Mouse (Mus musculus): ENCODE results near the gene Lmbr1. TPM values are rescaled to one million over a fixed set of nuclear protein-coding genes. Genes with fewer than 3 reads are reported as not detected.
A peak's percentile ranks its signal among the peaks of the same experiment; 100 is the strongest.

Lmbr1 gene
- polyA plus RNA-seq, 1 experiment from 2014 or later, result 46.2 TPM

DNA sequence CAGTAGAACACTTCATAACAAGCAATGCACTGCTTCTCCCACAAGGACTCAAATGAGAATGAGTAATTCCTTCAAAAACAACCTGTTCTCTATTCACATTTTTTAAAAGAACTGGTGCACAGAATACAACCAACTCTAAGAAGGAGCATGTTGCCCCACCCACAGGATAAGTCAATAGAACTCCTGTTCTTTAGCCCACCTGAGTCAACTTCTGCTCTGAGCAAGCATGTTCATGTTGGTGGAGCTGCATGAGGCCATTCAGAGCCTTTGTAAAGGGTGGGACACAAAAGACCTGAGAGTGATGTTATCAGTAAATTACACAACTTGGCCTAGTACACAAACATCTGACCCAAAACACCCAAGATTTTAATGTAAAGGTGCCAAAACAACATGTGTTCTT, 139.8 kb downstream of the Lmbr1 start:
- no peak for ATAC-seq
- Histone ChIP-seq H3K36me3 (ENCODE audit: control insufficient read depth, insufficient read depth, low read length) (no peaks in the 10 kb centered on the region), H3K4me3 (ENCODE audit: low read depth, low read length) (no peak overlapping the region), H3K4me2 (ENCODE audit: low read length) (no peak overlapping the region), H3K9me3 (replicated peaks; ENCODE audit: control insufficient read depth, low read length, poor library complexity, severe bottlenecking) (no peaks in the 10 kb centered on the region; the same call in 1 of the 2 replicates), H3K27ac (ENCODE audit: low read length) (no peak overlapping the region), H3K27me3 (ENCODE audit: control insufficient read depth, insufficient read depth, low read depth, low read length) (no peaks in the 10 kb centered on the region), H3K4me1 (ENCODE audit: control insufficient read depth, insufficient read depth, low read length) (no peaks in the 10 kb centered on the region), H3K9ac (ENCODE audit: low read depth, low read length) (no peak overlapping the region)

DNA sequence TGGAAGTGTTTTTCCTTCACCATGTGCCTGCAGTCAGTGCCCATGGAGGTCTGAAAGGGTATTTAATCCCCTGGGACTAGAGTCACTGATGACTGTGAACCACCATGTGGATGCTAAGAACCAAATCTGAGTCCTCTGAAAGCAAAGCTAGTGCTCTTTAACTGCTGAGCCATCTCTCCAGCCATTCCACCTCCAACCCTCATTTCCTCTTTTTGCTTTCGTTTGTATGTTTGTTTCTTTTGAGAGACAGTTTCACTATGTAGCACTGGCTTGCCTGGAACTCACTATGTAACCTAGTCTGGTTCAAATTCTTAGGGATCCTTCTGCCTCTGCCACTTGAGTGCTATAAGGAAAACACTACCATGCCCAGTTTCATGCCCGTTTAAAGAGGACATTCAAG, 147.7 kb downstream of the Lmbr1 start:
- no peaks in the 10 kb centered on the region for H3K9me3 ChIP-seq (replicated peaks; ENCODE audit: control insufficient read depth, low read length, poor library complexity, severe bottlenecking)
- H3K4me3 ChIP-seq (ENCODE audit: low read depth, low read length), result no peak overlapping the region
- no peak for ATAC-seq
- 75% methylated on average over 2 of the region's 2 CpGs for WGBS
- H3K27ac ChIP-seq (ENCODE audit: low read length), result no peak overlapping the region
- no peaks in the 10 kb centered on the region for H3K4me1 ChIP-seq (ENCODE audit: control insufficient read depth, insufficient read depth, low read length)
- no peak overlapping the region for H3K4me2 ChIP-seq (ENCODE audit: low read length)
- no peak overlapping the region for H3K9ac ChIP-seq (ENCODE audit: low read depth, low read length)
- no peaks in the 10 kb centered on the region for H3K27me3 ChIP-seq (ENCODE audit: control insufficient read depth, insufficient read depth, low read depth, low read length)
- H3K36me3 ChIP-seq (ENCODE audit: control insufficient read depth, insufficient read depth, low read length), result peaks cover 2% of the 10 kb centered on the region; the same call in 1 of the 2 replicates

DNA sequence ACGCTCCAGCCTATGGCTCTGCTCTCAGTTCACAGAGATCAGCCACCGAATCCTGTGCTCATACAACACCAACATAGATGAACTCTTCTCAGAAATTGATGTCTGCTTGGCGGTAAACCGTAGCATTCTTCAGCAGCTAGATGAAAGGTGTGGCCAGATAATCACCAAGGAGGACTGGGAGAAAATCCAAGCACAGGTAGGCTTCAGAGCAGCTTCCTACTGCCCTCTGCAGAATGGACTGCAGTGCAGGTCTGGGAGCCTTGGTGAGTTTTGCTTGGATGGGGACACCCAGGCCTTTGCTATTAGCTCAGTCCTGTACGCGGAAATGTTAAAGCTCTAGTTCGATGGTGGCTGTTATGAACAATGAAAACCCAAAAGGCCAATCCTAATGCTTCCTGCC, 154.1 kb downstream of the Lmbr1 start:
- ATAC-seq, result no peak
- 94% methylated on average over 7 of the region's 7 CpGs for WGBS
- no peak overlapping the region for H3K27ac ChIP-seq (ENCODE audit: low read length)

DNA sequence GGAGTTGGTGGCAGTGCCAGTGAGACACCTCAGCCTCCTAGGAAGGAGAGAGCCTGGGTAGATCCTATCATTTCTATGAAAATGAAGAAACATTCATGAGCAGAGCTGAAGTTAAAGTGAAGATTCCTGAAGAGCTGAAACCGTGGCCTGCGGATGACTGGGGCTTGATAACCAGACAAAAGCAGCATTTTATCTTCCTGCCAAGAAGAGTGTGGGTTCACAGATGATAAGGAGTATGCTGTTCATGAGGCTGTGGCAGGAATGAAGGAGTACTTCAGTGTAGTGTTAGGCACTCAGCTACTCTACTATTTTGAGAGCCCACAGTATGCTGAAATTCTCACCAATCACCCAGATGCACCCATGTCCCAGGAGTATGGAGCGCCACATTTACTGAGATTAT, 160.2 kb downstream of the Lmbr1 start:
- Histone ChIP-seq H3K4me2 (ENCODE audit: low read length) (no peak overlapping the region), H3K36me3 (ENCODE audit: control insufficient read depth, insufficient read depth, low read length) (no peaks in the 10 kb centered on the region), H3K4me1 (ENCODE audit: control insufficient read depth, insufficient read depth, low read length) (no peaks in the 10 kb centered on the region), H3K27ac (ENCODE audit: low read length) (no peak overlapping the region), H3K9me3 (replicated peaks; ENCODE audit: control insufficient read depth, low read length, poor library complexity, severe bottlenecking) (no peaks in the 10 kb centered on the region), H3K4me3 (ENCODE audit: low read depth, low read length) (no peak overlapping the region), H3K9ac (ENCODE audit: low read depth, low read length) (no peak overlapping the region), H3K27me3 (ENCODE audit: control insufficient read depth, insufficient read depth, low read depth, low read length) (no peaks in the 10 kb centered on the region)
- ATAC-seq, result no peak
- WGBS, result 92% methylated on average over 3 of the region's 3 CpGs

More for the DNA sequence above, 154.1 kb downstream of the Lmbr1 start:
- Histone ChIP-seq H3K4me1 (ENCODE audit: control insufficient read depth, insufficient read depth, low read length) (no peaks in the 10 kb centered on the region), H3K4me2 (ENCODE audit: low read length) (no peak overlapping the region), H3K4me3 (ENCODE audit: low read depth, low read length) (no peak overlapping the region), H3K9ac (ENCODE audit: low read depth, low read length) (no peak overlapping the region), H3K27me3 (ENCODE audit: control insufficient read depth, insufficient read depth, low read depth, low read length) (no peaks in the 10 kb centered on the region), H3K36me3 (ENCODE audit: control insufficient read depth, insufficient read depth, low read length) (no peaks in the 10 kb centered on the region), H3K9me3 (replicated peaks; ENCODE audit: control insufficient read depth, low read length, poor library complexity, severe bottlenecking) (no peaks in the 10 kb centered on the region)

DNA sequence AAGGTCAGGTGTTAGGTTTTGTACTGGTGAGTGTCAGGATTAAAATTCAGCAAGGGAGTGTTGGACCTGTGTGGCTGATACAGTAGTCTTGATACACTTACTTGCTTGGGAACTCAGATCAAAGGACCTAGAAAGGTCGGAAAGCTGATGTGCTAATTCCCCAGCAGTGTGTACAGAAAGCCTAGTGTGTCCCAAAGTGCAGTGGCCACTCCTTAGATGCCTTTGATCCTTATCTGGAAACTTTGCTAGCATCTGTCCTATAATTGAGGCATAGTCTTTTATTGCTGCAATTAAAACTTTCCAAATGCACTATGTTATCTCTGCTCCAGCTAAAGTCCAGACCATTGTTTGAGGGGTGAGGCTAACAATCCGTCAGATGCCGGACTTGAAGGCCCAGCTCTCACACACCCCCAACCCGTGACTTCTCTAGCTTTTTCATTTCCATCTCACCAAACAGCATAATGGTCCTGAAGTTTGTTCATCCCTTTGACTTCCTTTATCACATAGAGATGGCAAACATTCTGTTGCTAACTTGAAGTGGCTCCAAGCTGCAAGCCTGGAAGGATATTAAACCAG, 166.1 kb downstream of the Lmbr1 start:
- H3K27ac ChIP-seq (ENCODE audit: low read length), result no peak overlapping the region
- H3K9me3 ChIP-seq (replicated peaks; ENCODE audit: control insufficient read depth, low read length, poor library complexity, severe bottlenecking), result no peaks in the 10 kb centered on the region
- 62% methylated on average over 4 of the region's 4 CpGs for WGBS
- H3K27me3 ChIP-seq (ENCODE audit: control insufficient read depth, insufficient read depth, low read depth, low read length), result no peaks in the 10 kb centered on the region
- no peak for ATAC-seq
- H3K9ac ChIP-seq (ENCODE audit: low read depth, low read length), result no peak overlapping the region
- no peak overlapping the region for H3K4me2 ChIP-seq (ENCODE audit: low read length)
- H3K4me3 ChIP-seq (ENCODE audit: low read depth, low read length), result no peak overlapping the region
- H3K36me3 ChIP-seq (ENCODE audit: control insufficient read depth, insufficient read depth, low read length), result no peaks in the 10 kb centered on the region; the same call in 1 of the 2 replicates
- H3K4me1 ChIP-seq (ENCODE audit: control insufficient read depth, insufficient read depth, low read length), result no peaks in the 10 kb centered on the region

DNA sequence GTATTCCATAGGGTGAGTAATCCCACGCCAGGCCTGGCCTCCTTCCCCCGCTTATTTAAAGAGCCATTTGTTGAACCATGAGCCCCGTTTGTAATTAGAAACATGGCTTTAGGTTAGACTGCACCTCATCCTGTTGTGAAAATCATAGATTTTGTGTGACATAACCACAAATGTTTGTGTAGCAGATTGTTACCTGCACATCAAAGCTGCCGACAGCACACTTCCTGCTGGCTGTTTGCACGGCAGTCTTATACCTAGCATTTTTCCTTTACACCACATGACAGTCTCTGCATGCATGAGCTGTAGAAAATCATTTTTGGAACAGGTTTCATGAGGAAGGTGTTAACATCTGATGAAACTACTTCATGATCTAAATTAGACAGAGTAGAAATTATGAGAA, 172.5 kb downstream of the Lmbr1 start:
- Histone ChIP-seq H3K9ac (ENCODE audit: low read depth, low read length) (no peak overlapping the region), H3K4me1 (ENCODE audit: control insufficient read depth, insufficient read depth, low read length) (no peaks in the 10 kb centered on the region), H3K27ac (ENCODE audit: low read length) (no peak overlapping the region), H3K27me3 (ENCODE audit: control insufficient read depth, insufficient read depth, low read depth, low read length) (no peaks in the 10 kb centered on the region), H3K4me3 (ENCODE audit: low read depth, low read length) (no peak overlapping the region), H3K36me3 (ENCODE audit: control insufficient read depth, insufficient read depth, low read length) (peaks cover 4% of the 10 kb centered on the region; the same call in 1 of the 2 replicates), H3K9me3 (replicated peaks; ENCODE audit: control insufficient read depth, low read length, poor library complexity, severe bottlenecking) (no peaks in the 10 kb centered on the region), H3K4me2 (ENCODE audit: low read length) (no peak overlapping the region)
- 83% methylated on average over 5 of the region's 5 CpGs for WGBS
- no peak for ATAC-seq

DNA sequence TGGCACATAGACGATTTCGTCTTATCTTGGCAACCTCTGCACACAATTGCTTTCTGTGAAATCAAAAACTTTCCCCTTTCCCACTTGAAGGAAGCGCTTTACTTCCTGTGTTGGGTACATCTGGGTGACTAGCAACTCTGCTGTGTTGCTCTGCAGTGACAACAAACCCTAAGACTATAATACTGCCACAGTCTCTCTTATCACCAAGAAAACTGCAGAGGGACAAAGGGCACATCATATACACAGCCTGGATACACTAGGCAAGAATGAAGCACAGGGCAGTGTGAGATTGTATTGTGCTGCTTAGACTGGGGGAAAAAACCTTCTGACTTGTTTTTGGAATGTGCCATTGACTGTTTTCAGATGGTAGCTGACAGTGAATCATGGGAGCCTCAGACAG, 178.3 kb downstream of the Lmbr1 start:
- Histone ChIP-seq H3K27ac (ENCODE audit: low read length) (no peak overlapping the region), H3K36me3 (ENCODE audit: control insufficient read depth, insufficient read depth, low read length) (peaks cover 4% of the 10 kb centered on the region; the same call in 1 of the 2 replicates), H3K27me3 (ENCODE audit: control insufficient read depth, insufficient read depth, low read depth, low read length) (no peaks in the 10 kb centered on the region), H3K9me3 (replicated peaks; ENCODE audit: control insufficient read depth, low read length, poor library complexity, severe bottlenecking) (no peaks in the 10 kb centered on the region), H3K9ac (ENCODE audit: low read depth, low read length) (no peak overlapping the region), H3K4me3 (ENCODE audit: low read depth, low read length) (no peak overlapping the region), H3K4me2 (ENCODE audit: low read length) (no peak overlapping the region), H3K4me1 (ENCODE audit: control insufficient read depth, insufficient read depth, low read length) (peaks cover 6% of the 10 kb centered on the region)
- ATAC-seq, result no peak
- 90% methylated on average over 3 of the region's 3 CpGs for WGBS

DNA sequence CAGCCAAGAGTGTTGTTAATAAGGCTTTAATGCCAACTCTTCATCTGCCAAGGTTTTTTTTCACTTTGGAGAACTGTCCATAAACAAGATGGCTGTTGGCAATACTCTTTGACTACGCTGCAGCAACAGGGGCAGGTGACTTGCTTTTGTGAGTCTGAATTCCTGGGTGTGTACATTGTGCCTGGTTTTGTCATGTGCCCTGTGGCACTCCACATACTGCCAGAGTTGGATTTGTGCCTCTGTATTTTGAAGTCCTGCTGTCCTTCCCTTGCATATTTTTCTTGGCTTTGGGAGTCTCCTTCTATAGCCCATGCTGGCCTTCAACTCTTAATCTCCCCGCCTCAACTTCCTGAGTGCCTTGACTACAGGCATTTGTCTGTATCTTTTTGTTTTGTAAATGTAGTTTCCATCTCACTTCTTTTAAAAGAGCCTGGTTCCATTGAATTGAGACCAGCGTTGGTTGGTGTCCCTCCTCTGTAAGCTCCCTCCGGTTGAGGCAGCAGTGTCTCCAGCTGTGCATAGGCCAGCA, 179.2 kb downstream of the Lmbr1 start:
- Histone ChIP-seq H3K4me2 (ENCODE audit: low read length) (no peak overlapping the region), H3K9me3 (replicated peaks; ENCODE audit: control insufficient read depth, low read length, poor library complexity, severe bottlenecking) (no peaks in the 10 kb centered on the region), H3K27me3 (ENCODE audit: control insufficient read depth, insufficient read depth, low read depth, low read length) (no peaks in the 10 kb centered on the region), H3K27ac (ENCODE audit: low read length) (no peak overlapping the region), H3K9ac (ENCODE audit: low read depth, low read length) (no peak overlapping the region), H3K36me3 (ENCODE audit: control insufficient read depth, insufficient read depth, low read length) (peaks cover 4% of the 10 kb centered on the region; the same call in 1 of the 2 replicates), H3K4me3 (ENCODE audit: low read depth, low read length) (no peak overlapping the region), H3K4me1 (ENCODE audit: control insufficient read depth, insufficient read depth, low read length) (peaks cover 6% of the 10 kb centered on the region)
- WGBS, result 49% methylated on average over 4 of the region's 4 CpGs
- ATAC-seq, result no peak

DNA sequence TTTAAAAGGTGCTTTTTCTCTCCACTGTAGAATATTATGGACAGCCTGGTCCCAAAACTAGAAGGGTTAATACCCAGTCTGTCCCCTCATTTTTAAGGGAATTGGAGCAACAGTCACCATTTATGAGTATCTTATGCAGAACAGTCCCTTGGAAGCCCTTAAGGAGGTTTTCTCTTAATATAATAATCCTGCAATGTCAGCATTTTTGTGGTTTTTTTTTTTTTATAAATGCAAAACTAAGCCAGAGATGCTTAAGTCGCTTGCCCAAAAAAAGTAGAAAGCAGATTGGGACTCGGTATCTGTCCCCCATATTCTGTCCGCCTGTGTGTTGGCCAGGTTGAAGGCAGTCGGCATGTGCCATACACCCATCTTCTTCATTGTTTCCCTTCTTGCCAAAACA, 181.0 kb downstream of the Lmbr1 start:
- no peak overlapping the region for H3K4me3 ChIP-seq (ENCODE audit: low read depth, low read length)
- H3K36me3 ChIP-seq (ENCODE audit: control insufficient read depth, insufficient read depth, low read length), result no peaks in the 10 kb centered on the region
- no peak for ATAC-seq
- H3K9ac ChIP-seq (ENCODE audit: low read depth, low read length), result no peak overlapping the region
- no peaks in the 10 kb centered on the region for H3K9me3 ChIP-seq (replicated peaks; ENCODE audit: control insufficient read depth, low read length, poor library complexity, severe bottlenecking)
- H3K4me2 ChIP-seq (ENCODE audit: low read length), result peak overlapping the region; percentile 69
- 97% methylated on average over 4 of the region's 4 CpGs for WGBS
- H3K27ac ChIP-seq (ENCODE audit: low read length), result no peak overlapping the region
- H3K4me1 ChIP-seq (ENCODE audit: control insufficient read depth, insufficient read depth, low read length), result peaks cover 6% of the 10 kb centered on the region
- H3K27me3 ChIP-seq (ENCODE audit: control insufficient read depth, insufficient read depth, low read depth, low read length), result no peaks in the 10 kb centered on the region
